Mouse (Mus musculus) lung, adult 2 months (tissue): ENCODE data around the gene Gm20388. TPM values are rescaled to one million over a fixed set of nuclear protein-coding genes. Genes with fewer than 3 reads are reported as not detected.
A peak's percentile ranks its signal among the peaks of the same experiment; 100 is the strongest.

Experiments
- DNase-seq: peaks from one replicate; pipeline ENCODE4 v3.0.0; 2022
- H3K4me1 ChIP-seq: fragments of 200-500 bp; 2 replicates; pipeline ENCODE4 v1.6.1; 2011; ENCODE audit warnings: low read length; ENCODE audit not compliant: control insufficient read depth, insufficient read depth
- H3K4me3 ChIP-seq: fragments of 200-500 bp; replicated peaks from 2 replicates; pipeline ENCODE3; 2011; ENCODE audit warnings: low read depth, mild to moderate bottlenecking, control low read depth, low read length; ENCODE audit errors: extremely low read depth
- CTCF ChIP-seq: fragments of 200-500 bp; IDR thresholded peaks from 2 replicates; pipeline ENCODE4 v1.5.1; 2011; ENCODE audit warnings: mild to moderate bottlenecking, low read length, control low read depth; ENCODE audit not compliant: insufficient read depth
- POLR2A ChIP-seq: fragments of 200-500 bp; IDR thresholded peaks from 2 replicates; pipeline ENCODE4 v1.6.1; 2011; ENCODE audit warnings: low read depth, mild to moderate bottlenecking, control low read depth, low read length, borderline replicate concordance; ENCODE audit errors: extremely low read depth
- WGBS: fragments of 180-500 bp; shearing (Covaris S2); methylation state at CpG from one replicate; pipeline ENCODE4 v1.1.7; 2018; 5-methylcytosine and 5-hydroxymethylcytosine counted together
- polyA plus RNA-seq: library from polyadenylated mRNA; depleted of rRNA; stranded (reverse); fragments of >200 nt; gene quantifications from 2 replicates; pipeline ENCODE4 v1.2.3, GENCODE M21; 2012

Gene Gm20388
- polyA plus RNA-seq, 1 experiment = 67.8 TPM

DNA sequence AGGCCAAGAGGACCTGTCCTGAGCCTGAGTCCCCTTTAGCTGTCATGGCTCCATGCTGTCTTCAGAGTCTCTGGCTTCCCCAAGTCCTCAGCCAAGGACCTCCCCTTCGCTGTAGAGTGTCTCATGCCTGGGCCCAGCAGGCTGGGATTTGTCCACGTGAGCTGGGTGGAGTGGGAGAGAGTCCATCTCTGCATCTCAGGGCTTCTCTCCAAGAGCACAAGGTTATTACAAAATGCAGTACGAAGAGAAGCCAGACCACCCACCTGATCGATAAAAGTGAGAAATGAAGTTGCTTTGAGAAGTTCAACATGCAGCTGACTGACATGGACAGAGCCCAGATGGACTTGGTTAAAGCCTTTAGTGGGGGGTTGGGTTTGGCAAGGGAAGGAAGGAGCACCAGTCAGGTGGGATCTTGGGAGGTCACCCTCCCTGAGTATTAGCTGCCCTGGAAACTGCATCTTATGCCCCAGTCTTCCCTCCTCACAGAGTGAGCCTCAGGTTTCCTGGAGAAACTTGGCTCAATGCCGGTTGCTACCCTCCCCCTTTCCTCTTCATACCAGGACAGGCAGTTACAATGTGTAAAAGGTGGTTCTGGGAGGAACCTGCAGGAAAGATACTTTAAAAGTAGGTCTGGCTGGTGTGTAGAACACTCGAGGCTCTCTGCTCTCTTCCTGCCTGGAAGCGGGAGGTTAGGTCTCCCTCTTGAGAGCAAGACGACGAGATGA is 2705.7 kb downstream of the Gm20388 start:
- 48% methylated on average over 9 of the region's 9 CpGs for WGBS
- H3K4me1 ChIP-seq = peaks cover 11% of the 10 kb centered on the region
- no peak for TF ChIP-seq POLR2A
- no peak for TF ChIP-seq CTCF
- no peak for DNase-seq
- no peak overlapping the region for H3K4me3 ChIP-seq

DNA sequence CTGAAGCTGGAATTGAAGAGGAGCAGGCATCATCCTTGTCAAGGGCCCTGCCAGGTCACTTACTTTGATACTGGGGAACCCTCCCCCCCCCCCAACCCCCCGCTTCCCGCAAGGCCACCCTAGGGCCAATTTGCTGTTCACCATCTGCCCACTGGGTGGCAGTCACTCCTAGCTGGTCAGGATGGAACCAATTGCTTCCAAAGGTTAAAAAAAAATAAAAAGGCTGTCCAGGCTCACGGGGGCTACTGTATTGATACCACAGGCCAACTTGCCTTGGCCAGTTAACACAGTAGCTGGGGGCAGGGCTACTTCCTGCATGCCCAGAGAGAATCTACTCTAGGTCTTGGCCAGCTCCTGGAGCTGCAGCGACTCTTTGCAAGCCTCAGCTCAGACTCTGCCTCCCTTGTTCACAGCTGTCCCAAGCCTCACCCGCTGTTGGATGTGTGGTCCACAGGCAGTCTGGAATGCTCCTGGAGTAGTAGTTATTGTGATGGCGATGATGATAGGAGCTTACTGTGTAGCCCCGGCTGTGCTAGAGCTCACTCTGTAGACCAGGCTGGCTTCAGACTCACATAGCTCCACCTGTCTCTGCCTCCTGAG is 2707.4 kb downstream of the Gm20388 start:
- DNase-seq = peak; percentile 84
- 36% methylated on average over 5 of the region's 7 CpGs for WGBS
- TF ChIP-seq POLR2A (no peak), CTCF (peak; percentile 75)
- no peak overlapping the region for H3K4me3 ChIP-seq
- H3K4me1 ChIP-seq = peaks cover 4% of the 10 kb centered on the region; the same call in 1 of the 2 replicates

DNA sequence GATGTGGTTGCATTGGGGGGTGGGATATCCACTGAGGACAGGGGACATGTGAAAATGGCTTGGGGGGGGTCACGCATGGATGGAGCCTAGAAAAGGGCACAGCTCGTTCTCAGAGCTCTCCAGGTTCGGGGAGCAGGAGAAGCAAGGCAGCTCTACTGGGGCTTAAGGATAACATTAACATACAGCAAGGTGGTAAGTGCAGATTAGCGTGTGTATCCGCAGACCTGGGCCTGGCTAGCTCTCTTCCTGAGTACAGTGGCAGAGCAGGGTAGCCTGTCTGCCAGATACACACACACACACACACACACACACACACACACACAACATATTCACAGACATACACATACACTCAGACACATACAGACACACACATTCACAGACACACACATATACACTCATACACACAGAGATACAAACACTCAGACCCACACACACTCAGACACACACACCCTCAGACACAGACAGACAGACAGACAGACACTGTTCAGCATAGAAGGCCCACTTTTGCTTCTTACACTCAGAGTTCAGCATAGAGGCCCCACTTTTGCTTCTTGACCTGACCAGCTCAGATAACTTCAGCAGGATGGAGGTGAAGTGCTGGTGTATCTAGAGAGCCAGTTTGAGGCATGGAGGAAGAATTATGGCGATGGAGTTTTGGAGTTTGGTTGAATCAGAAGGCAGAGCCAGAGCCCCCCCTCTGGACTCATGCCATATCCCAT is 2708.2 kb downstream of the Gm20388 start:
- TF ChIP-seq CTCF (no peak), POLR2A (no peak)
- WGBS = 89% methylated on average over 6 of the region's 6 CpGs
- H3K4me1 ChIP-seq = peaks cover 4% of the 10 kb centered on the region; the same call in 1 of the 2 replicates
- H3K4me3 ChIP-seq = no peak overlapping the region
- DNase-seq = no peak

DNA sequence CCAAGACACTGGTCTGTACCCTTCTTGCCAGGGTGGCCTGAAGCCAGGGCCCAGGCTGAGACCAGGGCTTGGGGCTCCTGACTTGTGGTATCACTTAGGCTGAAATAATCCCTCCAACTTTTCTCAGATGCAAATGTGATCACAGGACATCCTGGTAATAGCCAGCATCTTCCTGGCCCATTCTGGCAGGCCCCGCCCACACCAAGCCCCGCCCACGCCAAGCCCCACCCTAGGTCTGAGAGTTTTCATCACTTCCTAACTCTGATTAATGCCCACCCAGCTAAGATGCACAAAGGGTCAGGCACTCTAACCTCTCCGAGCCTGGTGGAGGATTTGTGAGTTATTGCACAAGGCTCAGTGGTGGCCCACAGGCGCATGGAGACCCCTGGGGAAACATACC is 2709.8 kb downstream of the Gm20388 start:
- H3K4me1 ChIP-seq = peaks cover 4% of the 10 kb centered on the region; the same call in 1 of the 2 replicates
- DNase-seq = no peak
- H3K4me3 ChIP-seq = no peak overlapping the region
- TF ChIP-seq POLR2A = no peak
- no peak for TF ChIP-seq CTCF
- 43% methylated on average over 5 of the region's 5 CpGs for WGBS

DNA sequence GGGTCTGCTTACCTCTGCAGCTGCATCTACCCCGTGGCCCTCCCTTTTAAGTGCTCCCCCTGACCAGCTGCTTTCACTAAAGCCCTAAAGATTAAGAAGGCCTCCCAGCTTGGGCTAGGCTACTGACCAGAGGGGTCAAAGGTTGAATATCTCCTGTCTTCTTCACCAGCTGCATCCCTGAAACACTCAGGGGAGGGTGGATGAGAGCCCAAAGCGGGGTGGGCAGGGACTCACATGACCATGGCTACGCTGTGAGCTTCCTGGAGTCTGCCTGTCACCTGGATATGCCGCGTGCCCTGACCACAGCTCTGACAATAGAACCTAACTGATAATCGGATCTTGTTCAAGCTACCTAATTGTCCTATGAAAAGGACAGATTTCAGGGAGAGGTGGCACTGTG is 2712.1 kb downstream of the Gm20388 start, which contains the start of gene Pabpn1l:
TSS of gene Pabpn1l (minus strand) at position 13 of the 400 bp plus-strand sequence.
- peaks cover 4% of the 10 kb centered on the region; the same call in 1 of the 2 replicates for H3K4me1 ChIP-seq
- TF ChIP-seq CTCF (no peak), POLR2A (no peak)
- 60% methylated on average over 6 of the region's 6 CpGs for WGBS
- H3K4me3 ChIP-seq = no peak within 1 kb of the TSS
- DNase-seq = no peak

DNA sequence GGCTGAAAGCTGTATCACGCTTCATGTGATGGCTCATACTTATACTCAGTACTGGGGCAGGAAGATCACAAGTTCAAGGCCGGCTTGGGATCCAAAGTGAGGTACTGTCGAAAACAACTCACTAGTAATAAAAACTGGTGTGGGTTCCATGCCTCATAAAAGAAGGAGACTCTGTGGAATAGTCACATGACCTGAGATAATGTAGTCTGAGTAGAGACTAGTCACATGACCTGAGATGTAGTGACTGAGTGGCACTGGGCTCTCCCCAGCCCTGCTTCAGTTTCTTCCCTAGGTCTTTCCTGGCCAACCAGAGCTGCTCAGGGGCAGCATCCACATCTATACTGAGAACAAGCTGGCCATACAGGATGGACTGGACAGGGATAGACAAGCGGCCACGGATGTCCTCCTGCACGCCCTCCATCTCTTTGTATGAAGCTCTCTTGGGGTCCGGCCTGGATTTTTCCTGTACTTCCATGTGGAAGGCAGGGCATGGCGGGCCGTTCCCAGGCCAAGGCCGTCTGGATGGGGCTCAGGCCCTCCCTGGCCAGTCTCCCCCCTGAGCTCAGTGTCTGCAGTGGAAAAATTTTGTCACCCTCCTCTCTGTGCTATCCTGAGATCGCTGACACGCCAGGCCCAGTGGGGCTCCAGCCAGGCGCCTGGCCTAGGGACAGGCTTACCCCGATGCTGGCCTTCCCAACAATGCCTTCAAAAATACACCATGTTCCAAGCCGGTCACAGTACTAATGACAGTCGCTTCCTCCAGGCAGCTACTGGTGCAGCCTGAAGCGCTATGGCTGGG is 2713.4 kb downstream of the Gm20388 start:
- WGBS = 76% methylated on average over 17 of the region's 17 CpGs
- DNase-seq = no peak
- H3K4me1 ChIP-seq = no peaks in the 10 kb centered on the region; the same call in 1 of the 2 replicates
- no peak overlapping the region for H3K4me3 ChIP-seq
- no peak for TF ChIP-seq CTCF
- no peak for TF ChIP-seq POLR2A

DNA sequence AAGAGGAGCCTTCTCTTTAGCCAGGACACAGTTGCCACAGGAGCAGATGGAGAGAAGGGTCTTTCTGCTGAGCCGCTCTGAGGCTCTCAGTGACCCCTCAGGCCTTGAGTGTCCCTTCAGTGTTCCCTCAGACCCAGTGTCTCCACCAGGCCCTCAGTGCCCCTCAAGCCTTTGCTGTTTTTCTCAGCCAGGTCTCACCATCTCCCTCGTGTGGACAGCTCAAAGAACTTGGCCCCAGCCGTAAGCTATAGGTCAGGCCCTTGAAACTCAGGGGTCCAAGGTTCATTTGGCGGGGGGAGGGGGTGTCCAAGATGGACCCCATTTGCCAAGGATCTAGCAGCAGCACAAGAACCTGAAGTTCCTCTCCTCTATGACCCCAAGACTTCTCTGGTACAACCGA is 2714.0 kb downstream of the Gm20388 start:
- Histone ChIP-seq H3K4me1 (no peaks in the 10 kb centered on the region; the same call in 1 of the 2 replicates), H3K4me3 (no peak overlapping the region)
- WGBS = 59% methylated on average over 5 of the region's 5 CpGs
- DNase-seq = no peak
- TF ChIP-seq POLR2A = no peak
- TF ChIP-seq CTCF = no peak

DNA sequence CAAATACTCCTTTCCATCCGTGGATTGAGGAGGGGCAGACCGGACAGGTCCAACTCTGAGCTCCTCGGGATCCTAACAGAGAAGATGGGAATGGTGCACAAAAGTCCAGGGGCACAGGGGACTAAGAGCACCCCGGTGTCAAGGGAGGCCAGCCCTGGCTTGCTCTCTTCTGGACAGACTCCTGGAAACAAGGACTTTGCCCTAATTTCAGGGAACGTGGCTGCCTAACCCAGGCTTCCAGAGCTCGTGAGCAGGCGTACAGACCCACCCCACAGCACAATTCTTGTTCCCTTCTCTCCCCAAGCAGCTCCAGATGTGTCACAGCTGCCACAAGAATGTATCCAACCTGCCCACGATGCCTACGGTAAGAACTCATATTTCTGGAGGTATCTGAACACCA is 2715.2 kb downstream of the Gm20388 start:
- 61% methylated on average over 9 of the region's 9 CpGs for whole genome bisulfite sequencing
- TF ChIP-seq CTCF = no peak
- no peak for TF ChIP-seq POLR2A
- Histone ChIP-seq H3K4me1 (no peaks in the 10 kb centered on the region; the same call in 1 of the 2 replicates), H3K4me3 (no peak overlapping the region)
- DNase-seq = no peak

DNA sequence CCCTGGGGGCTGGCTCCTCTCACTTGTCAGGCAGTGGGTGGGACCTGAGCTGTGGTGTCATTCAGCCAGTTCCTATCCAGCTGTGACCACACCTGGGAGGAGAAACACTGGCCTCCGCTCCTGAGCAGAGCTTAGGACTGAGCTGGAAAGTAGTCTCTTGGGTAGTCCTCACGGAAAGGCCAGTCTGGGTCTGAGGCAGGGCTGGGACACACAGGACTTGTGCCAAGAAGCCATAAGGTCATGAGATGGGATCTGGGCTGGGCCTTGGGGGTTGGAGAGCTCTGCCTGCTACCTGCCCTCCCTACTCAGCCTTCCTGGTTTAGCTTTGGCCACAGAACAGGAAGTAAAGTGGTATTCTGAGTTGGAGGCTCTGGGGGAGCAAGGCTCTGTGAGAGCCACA is 2716.3 kb downstream of the Gm20388 start:
- Histone ChIP-seq H3K4me3 (no peak overlapping the region), H3K4me1 (no peaks in the 10 kb centered on the region; the same call in 1 of the 2 replicates)
- TF ChIP-seq POLR2A = no peak
- no peak for TF ChIP-seq CTCF
- no peak for DNase-seq
- 57% methylated on average over 2 of the region's 2 CpGs for WGBS

DNA sequence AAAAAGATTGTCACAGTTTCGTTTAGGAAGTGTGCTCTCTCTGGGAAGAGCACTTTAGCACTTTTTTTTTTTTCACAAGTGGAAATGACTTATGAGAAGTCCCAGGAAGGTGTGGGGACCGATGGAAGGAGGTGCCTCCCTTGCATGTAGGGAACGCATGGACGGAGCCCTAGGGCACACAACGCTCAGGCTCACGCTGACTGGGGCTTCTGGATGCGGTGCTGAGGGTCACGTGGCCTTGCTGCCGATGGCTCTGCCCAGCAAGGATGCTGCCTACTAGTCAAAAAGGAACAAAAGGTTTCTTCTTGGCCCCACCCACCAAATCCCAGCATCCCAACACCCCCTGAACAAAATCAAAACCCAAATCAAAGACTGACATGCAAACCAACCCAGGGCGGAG is 2718.7 kb downstream of the Gm20388 start:
- DNase-seq = no peak
- Histone ChIP-seq H3K4me3 (no peak overlapping the region), H3K4me1 (no peaks in the 10 kb centered on the region; the same call in 1 of the 2 replicates)
- TF ChIP-seq POLR2A (no peak), CTCF (no peak)
- 63% methylated on average over 10 of the region's 10 CpGs for WGBS
